Mouse (Mus musculus): ENCODE data around the gene Rnf212b. TPM values are rescaled to one million over a fixed set of nuclear protein-coding genes. Genes with fewer than 3 reads are reported as not detected.

Gene Rnf212b
- total and polyA plus RNA-seq, 3 experiments: not detected

- Histone ChIP-seq H3K9ac (ENCODE audit: insufficient read depth, low read depth) (no peak overlapping the region), H3K4me3 (replicated peaks in 1 of 3; ENCODE audit: low read depth in 2 of 3, low read length in 2 of 3, poor library complexity in 1 of 3) (peak overlapping the region in 1 of 3 experiments; percentile 3), H3K36me3 (replicated peaks in 1 of 2; ENCODE audit: control insufficient read depth in 1 of 2, insufficient read depth in 1 of 2, low read length in 1 of 2) (no peaks in the 10 kb centered on the region), H3K27me3 (replicated peaks) (peaks cover 31% of the 10 kb centered on the region), H3K4me1 (ENCODE audit: control insufficient read depth in 1 of 2, insufficient read depth in 2 of 2) (peaks cover 0 to 5% of the 10 kb centered on the region in 2 experiments; a peak in 2 of 4 replicates), H3K4me2 (ENCODE audit: insufficient read depth, low read depth, poor library complexity, severe bottlenecking) (peak overlapping the region; percentile 88), H3K27ac (ENCODE audit: insufficient read depth, low read depth) (no peak overlapping the region), H3K79me2 (replicated peaks; ENCODE audit: control insufficient read depth, extremely low read depth, insufficient read depth, poor library complexity, severe bottlenecking) (no peaks in the 10 kb centered on the region), H3K9me3 (replicated peaks; ENCODE audit: low read length) (no peaks in the 10 kb centered on the region)
- DNase-seq (ENCODE audit: extremely low read depth): no peak
- in situ Hi-C loops (cut with MboI; ENCODE audit: low pct_ligation_motif_present, low pct_unique_long_range_greater_than_20kb, low sequenced_read_pairs): no loop called here
- TF ChIP-seq BHLHE40 (IDR thresholded peaks at IDR 0.05; ENCODE audit: low read depth, low read length) (0 out of 2 replicates have a peak, but pooled peaks have one; percentile 14), MXI1 (IDR thresholded peaks at IDR 0.05; ENCODE audit: low read depth, low read length) (peak; percentile 82), POLR2A (IDR thresholded peaks at IDR 0.05; ENCODE audit: low read depth, low read length) (no peak), TBP (conservative IDR thresholded peaks at IDR 0.05; ENCODE audit: low read depth, low read length) (no peak)
- dilution Hi-C loops (cut with MboI; ENCODE audit: extremely low pct_ligation_motif_present, extremely low pct_unique_long_range_greater_than_20kb, low sequenced_read_pairs): no loop called here
Measured at GRCm38 (mm10) chr14:54780836-54781609, 32.9 kb upstream of the Rnf212b start.

GRCm38 (mm10) chr14:54781610-54782365, 32.2 kb upstream of the Rnf212b start, which contains the start of gene Slc7a8:
Slc7a8 (minus strand) TSS chr14:54781946.
- peak; percentile 23 for DNase-seq (ENCODE audit: extremely low read depth)
- Histone ChIP-seq H3K4me1 (ENCODE audit: control insufficient read depth in 1 of 2, insufficient read depth in 2 of 2) (peaks cover 0 to 5% of the 10 kb centered on the region in 2 experiments; a peak in 2 of 4 replicates), H3K4me2 (ENCODE audit: insufficient read depth, low read depth, poor library complexity, severe bottlenecking) (peak within 1 kb of the TSS; percentile 88), H3K27ac (ENCODE audit: insufficient read depth, low read depth) (no peak within 1 kb of the TSS), H3K9ac (ENCODE audit: insufficient read depth, low read depth) (peak within 1 kb of the TSS; percentile 11; the same call in 1 of the 2 replicates), H3K79me2 (replicated peaks; ENCODE audit: control insufficient read depth, extremely low read depth, insufficient read depth, poor library complexity, severe bottlenecking) (no peaks in the 10 kb centered on the region), H3K27me3 (replicated peaks) (peaks cover 31% of the 10 kb centered on the region), H3K36me3 (replicated peaks in 1 of 2; ENCODE audit: control insufficient read depth in 1 of 2, insufficient read depth in 1 of 2, low read length in 1 of 2) (no peaks in the 10 kb centered on the region), H3K9me3 (replicated peaks; ENCODE audit: low read length) (no peaks in the 10 kb centered on the region), H3K4me3 (replicated peaks in 1 of 3; ENCODE audit: low read depth in 2 of 3, low read length in 2 of 3, poor library complexity in 1 of 3) (peak within 1 kb of the TSS in 2 of 3 experiments; percentile 35 to 56)
- dilution Hi-C loops (cut with MboI; ENCODE audit: extremely low pct_ligation_motif_present, extremely low pct_unique_long_range_greater_than_20kb, low sequenced_read_pairs): no loop called here
- in situ Hi-C loops (cut with MboI; ENCODE audit: low pct_ligation_motif_present, low pct_unique_long_range_greater_than_20kb, low sequenced_read_pairs): no loop called here
- TF ChIP-seq MAFK (IDR thresholded peaks at IDR 0.05; ENCODE audit: insufficient replicate concordance, low read length): no peak
- no peak; the same call in 1 of the 2 replicates for TF ChIP-seq MXI1 (IDR thresholded peaks at IDR 0.05; ENCODE audit: low read depth, low read length)
- TF ChIP-seq BHLHE40 (IDR thresholded peaks at IDR 0.05; ENCODE audit: low read depth, low read length): no peak
- TF ChIP-seq USF1 (IDR thresholded peaks at IDR 0.05; ENCODE audit: low read depth, low read length): no peak
- TF ChIP-seq RCOR1 (conservative IDR thresholded peaks at IDR 0.05; ENCODE audit: low read depth, low read length): no peak
- no peak for TF ChIP-seq CTCF (conservative IDR thresholded peaks at IDR 0.05 in 1 of 2, IDR thresholded peaks at IDR 0.05 in 1 of 2; ENCODE audit: low read depth in 2 of 2, low read length in 2 of 2)
- TF ChIP-seq POLR2A (IDR thresholded peaks at IDR 0.05; ENCODE audit: low read depth, low read length): no peak
- TF ChIP-seq MYC (IDR thresholded peaks at IDR 0.05; ENCODE audit: low read depth, low read length): no peak
- no peak for TF ChIP-seq EP300 (IDR thresholded peaks at IDR 0.05; ENCODE audit: low read length)
- no peak for TF ChIP-seq IRF4 (IDR thresholded peaks at IDR 0.05; ENCODE audit: low read depth, low read length)
- no peak for TF ChIP-seq ZKSCAN1 (IDR thresholded peaks at IDR 0.05; ENCODE audit: borderline replicate concordance, low read depth, low read length)
- TF ChIP-seq POLR2AphosphoS2 (IDR thresholded peaks at IDR 0.05; ENCODE audit: low read depth, low read length): no peak
- TF ChIP-seq ZNF384 (IDR thresholded peaks at IDR 0.05; ENCODE audit: low read depth, low read length): no peak
- no peak for TF ChIP-seq GABPA (IDR thresholded peaks at IDR 0.05; ENCODE audit: insufficient replicate concordance, low read depth, low read length)
- TF ChIP-seq MEF2A (IDR thresholded peaks at IDR 0.05; ENCODE audit: borderline replicate concordance, low read depth, low read length): 0 out of 2 replicates have a peak, but pooled peaks have one; percentile 24
- no peak for TF ChIP-seq NELFE (IDR thresholded peaks at IDR 0.05; ENCODE audit: low read depth, low read length)
- TF ChIP-seq SIN3A (IDR thresholded peaks at IDR 0.05; ENCODE audit: low read length): peak; percentile 68
- TF ChIP-seq CHD1 (IDR thresholded peaks at IDR 0.05; ENCODE audit: low read depth, low read length): no peak
- TF ChIP-seq ELF1 (IDR thresholded peaks at IDR 0.05; ENCODE audit: low read depth, low read length): 0 out of 2 replicates have a peak, but pooled peaks have one; percentile 9
- no peak for TF ChIP-seq JUN (IDR thresholded peaks at IDR 0.05; ENCODE audit: insufficient read depth, low read depth, low read length)
- TF ChIP-seq UBTF (IDR thresholded peaks at IDR 0.05; ENCODE audit: low read depth, low read length): peak; percentile 77; the same call in 1 of the 2 replicates
- TF ChIP-seq USF2 (conservative IDR thresholded peaks at IDR 0.05; ENCODE audit: low read depth, low read length): no peak
- no peak for TF ChIP-seq ETS1 (conservative IDR thresholded peaks at IDR 0.05; ENCODE audit: low read depth, low read length)
- TF ChIP-seq ZC3H11A (IDR thresholded peaks at IDR 0.05; ENCODE audit: low read depth, low read length): no peak
- no peak for TF ChIP-seq RAD21 (IDR thresholded peaks at IDR 0.05; ENCODE audit: low read depth, low read length)
- no peak for TF ChIP-seq CHD2 (IDR thresholded peaks at IDR 0.05; ENCODE audit: low read length)
- TF ChIP-seq TCF12 (IDR thresholded peaks at IDR 0.05; ENCODE audit: low read depth, low read length): no peak
- no peak for TF ChIP-seq TBP (conservative IDR thresholded peaks at IDR 0.05; ENCODE audit: low read depth, low read length)
- TF ChIP-seq SMC3 (IDR thresholded peaks at IDR 0.05; ENCODE audit: low read depth, low read length): no peak

Data from CH12.LX (cell line).